Mouse (Mus musculus) ES-E14 (cell line): Measurements from ENCODE around the gene Macrod1.

Experiments
- CHD2 ChIP-seq: IDR thresholded peaks from 2 replicates; pipeline ENCODE4 v1.6.1; 2014; ENCODE audit warnings: mild to moderate bottlenecking, low read depth, low read length, inconsistent platforms
- HCFC1 ChIP-seq: IDR thresholded peaks from 2 replicates; pipeline ENCODE4 v1.6.1; 2012; ENCODE audit warnings: low read length, inconsistent platforms, borderline replicate concordance; ENCODE audit not compliant: insufficient read depth
- ZC3H11A ChIP-seq: IDR thresholded peaks from 2 replicates; pipeline ENCODE4 v1.6.1; 2012; ENCODE audit warnings: low read depth, mild to moderate bottlenecking, inconsistent platforms, low read length, borderline replicate concordance
- ZNF384 ChIP-seq: IDR thresholded peaks from 2 replicates; pipeline ENCODE4 v1.6.1; 2012; ENCODE audit warnings: low read depth, low read length, inconsistent platforms

DNA sequence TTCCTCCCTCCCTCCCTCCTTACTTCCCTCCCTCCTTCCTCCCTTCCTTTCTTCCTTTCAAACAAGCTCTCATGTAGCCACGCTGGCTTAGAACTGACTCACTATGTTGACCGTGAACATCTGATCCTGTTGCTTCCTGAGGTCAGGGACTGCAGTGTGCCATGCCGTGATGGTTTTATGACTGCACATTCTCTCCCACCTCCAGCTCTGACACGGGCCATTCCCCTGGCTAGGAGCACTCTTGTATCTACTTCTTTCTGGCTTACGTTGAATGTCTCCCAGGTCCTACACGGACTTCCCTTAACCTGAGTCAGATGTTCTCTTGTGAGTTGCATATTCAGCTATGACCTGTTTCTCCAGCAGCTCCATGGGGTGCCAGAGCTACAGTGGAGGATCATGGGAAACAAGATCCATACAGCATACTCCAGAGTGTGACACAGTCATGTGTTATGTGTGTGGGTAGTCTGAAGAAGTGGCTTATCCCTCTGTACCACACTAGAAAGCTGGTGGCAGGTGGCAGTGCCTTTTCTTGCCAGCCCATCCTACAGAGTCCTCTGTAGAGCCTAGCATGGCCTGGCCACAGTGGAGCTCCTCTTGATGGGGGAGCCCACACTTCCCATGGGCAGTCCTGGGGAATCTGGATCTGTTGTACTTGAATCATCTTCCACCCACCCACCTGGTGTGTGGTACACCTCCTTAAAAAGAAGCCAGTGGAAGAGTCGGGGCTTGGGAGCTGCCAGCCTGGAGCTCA is 25.1 kb downstream of the Macrod1 start:
- no peak for TF ChIP-seq HCFC1
- TF ChIP-seq ZNF384: no peak
- TF ChIP-seq CHD2: no peak
- no peak for TF ChIP-seq ZC3H11A
